Mouse (Mus musculus) adrenal gland, adult 18-20 months (tissue): ENCODE results near the gene Abcd2. TPM values are rescaled to one million over a fixed set of nuclear protein-coding genes. Genes with fewer than 3 reads are reported as not detected.

Experiments
- DNase-seq, 2 experiments: peaks; one replicate each; pipeline ENCODE4 v3.0.0; 2021 to 2022; ENCODE audit warnings: low spot score in 2 of 2
- total RNA-seq, 2 experiments: library from RNA; stranded (reverse); gene quantifications; 1 replicate in 1 of 2; 2 replicates in 1 of 2; pipeline ENCODE4 v1.2.3; 2021

Gene Abcd2
- total RNA-seq, 2 experiments from 2014 or later, result 11.5 to 55.6 TPM

DNA sequence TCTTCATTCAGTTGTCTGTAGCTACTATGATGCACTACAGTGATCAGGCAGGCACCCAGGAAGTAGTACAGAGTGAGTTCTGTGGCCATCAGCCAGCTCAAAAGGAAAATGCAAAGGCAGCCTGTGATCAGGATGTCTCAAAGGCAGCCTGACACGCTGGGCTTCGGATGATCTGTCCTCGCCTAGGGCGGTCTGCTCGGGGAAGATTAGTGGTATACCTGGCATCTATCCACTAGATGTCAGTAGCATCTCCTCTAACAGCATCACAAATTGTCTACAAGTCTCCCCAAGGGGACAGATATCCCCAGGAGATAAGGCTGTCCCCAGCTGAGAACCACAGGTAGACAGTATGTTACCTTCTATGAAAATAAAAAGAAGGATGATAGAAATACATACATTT, 26.6 kb downstream of the Abcd2 start:
- DNase-seq, result peak in 1 of 2 experiments; percentile 10

- no peak for DNase-seq
Observed at GRCm38 (mm10) chr15:91163454-91163853, 28.1 kb downstream of the Abcd2 start.

DNA sequence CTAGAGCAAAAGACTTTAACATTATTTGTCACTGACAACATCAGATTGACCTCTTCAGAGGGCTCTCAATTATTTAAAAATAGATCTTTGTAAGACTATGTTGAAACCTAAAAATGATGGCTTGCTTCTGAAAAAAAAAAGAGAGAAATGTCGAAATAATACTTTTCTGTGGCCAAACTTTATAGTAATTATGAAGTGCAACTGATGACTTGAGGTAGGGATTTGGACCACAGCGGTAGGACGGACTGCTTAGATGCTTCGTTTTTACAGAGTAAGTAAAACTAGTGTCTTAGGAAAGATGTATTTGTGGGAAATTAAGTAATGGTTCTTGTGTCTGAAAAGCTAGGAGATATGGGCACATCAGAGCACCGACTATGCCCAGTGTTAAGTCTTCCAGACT, 30.4 kb downstream of the Abcd2 start:
- no peak for DNase-seq

DNA sequence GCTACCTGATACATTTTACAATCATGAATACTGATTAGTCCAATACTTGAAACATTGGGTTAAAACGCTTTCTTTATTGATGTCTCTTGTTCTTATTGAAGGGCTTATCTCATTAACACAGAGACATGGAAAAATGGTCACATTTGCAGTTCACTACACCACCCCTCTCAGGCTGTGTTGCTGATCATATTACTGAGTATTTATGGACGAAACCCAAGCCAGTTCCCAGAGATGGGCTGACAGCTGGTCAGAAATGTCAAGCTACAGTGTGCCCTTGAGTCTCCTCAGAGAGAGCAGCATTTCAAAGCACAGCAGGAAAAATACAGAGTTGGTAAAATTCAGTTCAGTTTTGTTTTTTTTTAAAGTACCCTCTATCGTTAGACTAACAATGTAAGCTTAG, 38.3 kb downstream of the Abcd2 start:
- DNase-seq, result no peak

DNA sequence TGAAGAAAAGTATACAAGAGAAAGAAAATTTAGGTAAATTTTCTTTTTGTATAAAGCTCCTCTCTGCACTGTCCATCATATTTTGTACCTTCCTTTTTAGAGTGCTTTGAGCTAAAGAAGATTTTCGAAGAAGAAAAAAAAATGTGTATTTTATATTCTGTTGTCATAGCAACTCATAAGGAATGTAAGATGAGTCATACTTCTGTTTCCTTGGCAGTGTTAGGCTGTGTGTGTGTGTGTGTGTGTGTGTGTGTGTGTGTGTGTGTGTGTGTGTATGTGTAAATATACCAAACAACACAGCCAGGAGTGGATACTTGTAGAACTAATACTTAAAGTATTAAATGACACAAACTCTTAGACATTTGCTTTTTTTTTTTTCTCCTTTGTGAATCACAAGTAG, 39.0 kb downstream of the Abcd2 start:
- DNase-seq, result no peak

DNA sequence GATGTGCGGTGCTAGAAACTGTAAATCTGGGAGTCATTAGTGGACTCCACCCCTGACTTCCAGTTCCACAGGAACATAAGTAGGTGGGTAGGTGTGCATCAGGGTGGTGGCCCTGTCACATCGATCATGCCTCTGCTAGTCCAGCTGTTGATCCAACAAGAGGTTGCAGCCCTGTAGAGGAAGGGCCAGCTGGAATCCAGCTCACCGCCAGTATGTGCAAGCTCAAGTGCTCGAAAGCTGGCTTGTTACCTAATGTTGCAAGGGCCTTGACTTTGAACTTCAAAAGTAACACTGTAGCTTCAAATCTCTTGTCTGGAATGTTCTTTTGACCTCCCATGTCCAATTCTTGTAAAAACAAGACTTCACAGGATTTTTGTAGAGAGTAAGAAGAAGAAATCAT, 67.0 kb downstream of the Abcd2 start:
- DNase-seq, result no peak

- no peak for DNase-seq
Observed at GRCm38 (mm10) chr15:91112555-91113209, 78.9 kb downstream of the Abcd2 start.

DNA sequence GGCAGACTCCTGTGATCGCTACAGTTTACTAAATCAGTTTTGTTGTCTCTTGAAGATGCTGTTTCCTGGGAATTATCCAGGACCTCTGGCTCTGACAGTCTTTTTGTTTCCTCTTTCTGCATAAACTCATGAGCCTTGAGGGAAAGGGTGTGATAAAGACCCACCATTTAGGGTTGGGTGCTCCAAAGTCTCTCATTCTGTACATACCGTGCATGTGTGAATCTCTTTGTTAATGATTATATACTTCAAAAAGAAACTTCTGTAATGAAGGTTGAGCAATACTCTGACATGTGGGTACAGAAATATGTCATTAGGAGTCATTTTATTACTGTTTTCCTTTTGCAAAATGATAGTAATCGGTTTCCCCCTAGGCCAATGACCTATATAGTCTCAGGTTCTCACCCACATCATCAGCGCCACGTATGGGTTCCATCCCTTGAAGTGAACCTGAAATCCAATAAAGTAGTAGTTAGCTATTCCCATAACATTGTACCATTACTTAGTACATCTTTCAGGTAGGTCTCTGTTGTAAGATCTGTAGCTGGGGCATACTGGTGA, 83.4 kb downstream of the Abcd2 start:
- no peak for DNase-seq

DNA sequence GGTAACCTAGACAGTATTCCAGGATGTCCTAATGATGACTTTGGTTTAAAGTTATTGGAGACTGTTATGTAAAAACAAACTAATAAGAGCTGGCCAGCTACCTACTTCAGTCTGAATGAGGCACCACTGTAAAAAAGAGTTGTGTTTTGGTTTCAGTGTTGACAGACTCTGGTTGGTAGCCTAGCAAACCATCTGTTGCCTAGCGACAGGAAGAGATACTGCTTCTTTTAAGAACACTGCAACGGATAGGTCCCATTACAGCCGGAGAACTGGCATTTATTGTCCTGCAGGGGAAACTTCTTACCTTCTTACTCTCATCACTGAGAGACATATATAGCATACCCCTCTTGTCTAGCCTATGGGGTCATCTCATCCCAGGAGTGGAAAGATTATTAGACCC, 86.7 kb downstream of the Abcd2 start:
- no peak for DNase-seq

DNA sequence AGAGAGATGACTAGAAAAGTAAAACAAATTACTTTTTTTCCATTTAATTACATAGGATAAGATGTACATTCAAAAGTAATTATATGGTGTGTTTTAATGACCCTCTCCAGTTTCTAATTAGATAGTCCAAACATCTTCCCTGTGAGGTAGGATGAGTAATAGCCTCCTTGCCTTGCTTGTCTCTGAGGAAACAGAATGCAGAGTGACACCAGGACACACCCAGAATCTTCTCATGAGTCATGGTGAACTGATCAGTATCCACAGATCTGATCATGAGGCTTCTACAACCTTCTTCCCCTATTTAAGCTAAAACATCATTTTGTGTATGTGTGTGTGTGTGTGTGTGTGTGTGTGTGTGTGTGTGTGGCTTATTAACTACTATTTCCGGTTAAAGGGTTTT, 87.3 kb downstream of the Abcd2 start:
- no peak for DNase-seq

DNA sequence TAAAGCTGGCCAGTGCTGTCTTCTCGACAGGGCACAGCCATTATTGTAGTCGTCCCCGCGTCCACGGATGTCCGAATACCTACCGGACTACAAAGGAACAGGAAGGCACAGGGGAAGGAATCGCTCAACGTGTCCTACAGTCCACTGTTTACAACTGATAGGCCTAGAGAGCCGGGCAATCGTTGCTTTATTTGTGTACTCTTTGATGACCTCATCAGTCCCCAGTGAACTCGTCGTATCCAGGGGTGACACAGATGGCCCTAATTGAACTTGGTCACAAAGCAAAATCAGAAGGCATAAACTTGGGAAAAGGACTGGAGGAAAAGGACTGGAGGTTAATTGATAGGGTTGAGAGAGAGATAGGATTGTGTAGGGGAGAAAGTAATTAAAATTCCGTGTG, 87.8 kb downstream of the Abcd2 start:
- no peak for DNase-seq

DNA sequence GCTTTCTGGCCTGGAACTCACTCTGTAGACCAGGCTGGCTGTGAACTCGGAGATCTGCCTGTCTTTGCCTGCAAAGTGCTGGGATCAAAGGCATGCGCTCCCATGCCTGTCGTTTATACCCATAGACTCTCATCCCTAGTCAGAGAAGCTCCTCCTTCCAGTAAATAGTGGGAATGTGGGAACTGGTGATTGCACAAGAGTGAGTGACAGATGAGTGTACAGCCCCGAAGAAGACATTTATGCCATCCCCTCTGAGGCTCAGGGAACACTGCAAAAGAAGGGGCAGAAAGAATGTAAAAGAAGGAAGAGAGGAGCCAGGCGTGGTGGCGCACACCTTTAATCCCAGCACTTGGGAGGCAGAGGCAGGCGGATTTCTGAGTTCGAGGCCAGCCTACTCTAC, 88.3 kb downstream of the Abcd2 start:
- no peak for DNase-seq

DNA sequence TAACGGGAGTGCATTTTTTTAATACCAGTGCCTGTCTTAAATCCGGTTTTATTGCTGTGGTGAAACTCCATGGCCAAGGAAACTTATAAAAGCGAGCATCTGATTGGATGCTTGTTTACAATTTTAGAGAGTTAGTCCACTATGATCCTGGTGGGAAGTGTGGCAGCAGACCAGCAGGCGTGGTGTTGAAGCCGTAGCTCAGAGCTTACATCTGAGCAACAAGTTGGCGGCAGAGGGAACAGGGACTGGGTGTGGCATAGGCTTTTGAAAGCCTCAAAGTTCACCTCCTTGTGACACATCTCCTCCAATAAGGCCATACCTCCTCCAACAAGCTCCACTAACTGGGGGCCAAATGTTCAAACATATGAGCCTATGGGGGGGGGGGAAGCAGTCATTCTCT, 95.0 kb downstream of the Abcd2 start:
- DNase-seq, result no peak

Other genes with a start within 250 kb of the Abcd2 start
- gene Kif21a, start 141.9 kb downstream of the Abcd2 start, total RNA-seq, result 10 to 100 TPM; 16.6 to 18.1 TPM
- gene CN725425, start 7.7 kb upstream of the Abcd2 start, total RNA-seq, result not detected